Mouse (Mus musculus) stomach, postnatal 0 days (tissue): ENCODE data around the gene Pbx4. TPM values are rescaled to one million over a fixed set of nuclear protein-coding genes. Genes with fewer than 3 reads are reported as not detected.

Experiments
- ATAC-seq: fragments of 200-750 bp; cut with Nextera tagmentation; 2 replicates; pipeline ENCODE4 v1.8.0; 2017; ENCODE audit not compliant: low FRiP score, low TSS enrichment
- DNase-seq: peaks from one replicate; pipeline ENCODE4 v3.0.0-alpha.2; 2016; ENCODE audit warnings: low spot score
- H3K27ac ChIP-seq: fragments of 300-500 bp; sonication (generic); replicated peaks from 2 replicates; pipeline ENCODE4 v1.5.1; 2014; ENCODE audit warnings: mild to moderate bottlenecking, control low read depth
- H3K27me3 ChIP-seq: fragments of 300-500 bp; sonication (generic); 2 replicates; pipeline ENCODE4 v1.6.1; 2014; ENCODE audit warnings: low read length; ENCODE audit not compliant: control insufficient read depth, insufficient read depth
- H3K36me3 ChIP-seq: fragments of 300-500 bp; sonication (generic); 2 replicates; pipeline ENCODE4 v1.6.1; 2014; ENCODE audit warnings: low read length, mixed read lengths; ENCODE audit not compliant: control insufficient read depth, insufficient read depth
- H3K4me1 ChIP-seq: fragments of 300-500 bp; sonication (generic); replicated peaks from 2 replicates; pipeline ENCODE4 v1.6.1; 2014; ENCODE audit warnings: antibody characterized with exemption; ENCODE audit not compliant: control insufficient read depth, insufficient read depth
- H3K4me2 ChIP-seq: fragments of 300-500 bp; sonication (generic); replicated peaks from 2 replicates; pipeline ENCODE4 v1.6.1; 2014; ENCODE audit warnings: low read depth, mild to moderate bottlenecking, control low read depth, moderate library complexity
- H3K4me3 ChIP-seq: fragments of 300-500 bp; sonication (generic); 2 replicates; pipeline ENCODE4 v1.5.1; 2014; ENCODE audit warnings: low read depth, low read length, control low read depth
- H3K9ac ChIP-seq: fragments of 300-500 bp; sonication (generic); 2 replicates; pipeline ENCODE4 v1.6.1; 2014; ENCODE audit warnings: mild to moderate bottlenecking, low read length, control low read depth, mixed read lengths
- H3K9me3 ChIP-seq: fragments of 300-500 bp; sonication (generic); 2 replicates; pipeline ENCODE4 v1.6.1; 2016; ENCODE audit warnings: low read length; ENCODE audit not compliant: control insufficient read depth
- CTCF ChIP-seq: IDR thresholded peaks from 2 replicates; pipeline ENCODE4 v1.5.1; 2016; ENCODE audit warnings: antibody characterized with exemption, low read depth, mild to moderate bottlenecking, moderate library complexity
- EP300 ChIP-seq: optimal IDR thresholded peaks from 2 replicates; pipeline ENCODE3; 2016; ENCODE audit warnings: antibody characterized with exemption
- WGBS: fragments of 180-500 bp; shearing (Covaris S2); extraction: QIAGEN DNeasy Blood & Tissue Kit; methylation state at CpG from one replicate; pipeline ENCODE4 v1.1.7; 2014; 5-methylcytosine and 5-hydroxymethylcytosine counted together
- polyA plus RNA-seq: library from polyadenylated mRNA; unstranded; fragments of >200 nt; fragmentation: Nextera tagmentation; extraction: Ambion mirVana; gene quantifications from 2 replicates; pipeline ENCODE4 v1.2.1, GENCODE M21; 2015

Pbx4 gene
- polyA plus RNA-seq, 1 experiment from 2014 or later: 5.1 TPM

DNA sequence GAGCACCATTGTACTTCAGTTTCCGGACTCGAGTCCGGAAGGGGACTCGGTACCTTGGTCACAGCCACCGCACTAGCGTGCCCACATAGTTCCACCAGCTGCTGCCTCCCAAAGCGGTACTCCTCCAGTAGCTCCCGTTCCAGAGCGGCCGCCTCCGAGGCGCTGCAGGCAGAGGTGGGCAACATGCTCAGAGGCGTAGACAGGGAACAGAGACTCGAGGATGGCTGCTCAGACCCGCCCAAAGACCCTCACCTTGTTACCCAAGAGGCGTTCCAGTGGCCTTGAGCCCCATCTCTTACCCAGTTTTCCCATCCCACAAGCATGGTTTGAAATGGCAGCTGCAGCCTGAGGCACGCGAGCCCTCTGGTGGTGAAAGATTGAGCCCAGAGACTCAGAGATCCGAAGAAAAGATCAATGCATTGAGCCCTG, 58.5 kb downstream of the Pbx4 start:
- TF ChIP-seq EP300 (no peak), CTCF (peak; percentile 82)
- Histone ChIP-seq H3K4me3 (no peak overlapping the region), H3K4me1 (no peaks in the 10 kb centered on the region), H3K27ac (no peak overlapping the region), H3K27me3 (peaks cover 14% of the 10 kb centered on the region), H3K4me2 (no peak overlapping the region), H3K9me3 (no peaks in the 10 kb centered on the region), H3K36me3 (no peaks in the 10 kb centered on the region; the same call in 1 of the 2 replicates), H3K9ac (no peak overlapping the region)
- WGBS: 43% methylated on average over 19 of the region's 19 CpGs
- DNase-seq (peak; percentile 63), ATAC-seq (no peak)

DNA sequence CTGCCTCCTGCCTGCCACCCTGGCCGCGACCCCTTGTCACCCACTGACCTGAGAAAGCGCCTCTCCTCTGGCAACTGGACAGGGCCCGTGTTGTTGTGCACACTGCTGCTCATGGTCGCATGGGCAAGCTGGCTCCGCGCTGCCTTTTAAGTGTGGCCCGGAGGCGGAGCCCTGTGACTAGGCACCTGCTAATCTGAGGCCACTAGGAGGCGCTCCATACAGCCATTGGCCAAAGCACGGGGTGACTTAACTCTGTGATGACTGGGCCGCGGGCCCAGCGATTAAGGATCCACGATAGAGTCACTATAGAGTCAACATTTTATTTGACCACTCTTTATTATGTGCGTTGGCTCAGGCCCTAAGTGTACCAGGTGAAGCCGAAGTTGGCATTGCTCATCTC, 61.6 kb downstream of the Pbx4 start:
- Histone ChIP-seq H3K36me3 (peaks cover 4% of the 10 kb centered on the region; the same call in 1 of the 2 replicates), H3K27ac (no peak overlapping the region), H3K9ac (no peak overlapping the region), H3K4me3 (no peak overlapping the region), H3K9me3 (no peaks in the 10 kb centered on the region), H3K4me1 (no peaks in the 10 kb centered on the region), H3K27me3 (peaks cover 4% of the 10 kb centered on the region; the same call in 1 of the 2 replicates), H3K4me2 (no peak overlapping the region)
- WGBS: 43% methylated on average over 17 of the region's 17 CpGs
- DNase-seq: peak; percentile 80
- ATAC-seq: peak; percentile 62
- peak; percentile 75 for TF ChIP-seq CTCF
- TF ChIP-seq EP300: no peak

DNA sequence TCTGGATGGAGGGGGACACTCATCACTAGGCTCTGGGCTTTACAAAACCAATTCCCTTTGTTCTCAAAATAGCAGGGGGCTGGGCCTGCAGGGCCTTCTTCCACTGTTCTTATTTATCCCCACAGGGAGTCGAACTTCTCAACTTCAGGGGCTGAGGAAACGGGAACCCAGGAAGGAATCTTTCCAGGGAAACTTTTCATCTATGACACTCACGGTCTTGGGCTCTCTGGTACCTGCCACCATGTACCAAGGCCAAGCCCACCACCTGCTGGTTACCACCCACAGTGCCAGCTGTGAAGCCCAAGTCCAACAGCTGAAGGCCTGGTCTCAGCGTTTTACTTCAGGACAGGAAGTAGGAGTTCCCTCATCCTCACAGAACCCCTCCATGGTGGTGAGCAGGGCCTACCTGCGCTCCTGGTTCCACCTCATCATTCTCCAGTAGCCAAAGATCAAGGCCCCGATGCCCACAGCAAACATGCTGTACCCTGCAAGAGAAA, 62.6 kb downstream of the Pbx4 start:
- no peak overlapping the region for H3K9ac ChIP-seq
- 66% methylated on average over 6 of the region's 6 CpGs for WGBS
- no peak for ATAC-seq
- H3K4me2 ChIP-seq: no peak overlapping the region
- peaks cover 4% of the 10 kb centered on the region; the same call in 1 of the 2 replicates for H3K36me3 ChIP-seq
- no peaks in the 10 kb centered on the region for H3K9me3 ChIP-seq
- no peaks in the 10 kb centered on the region for H3K4me1 ChIP-seq
- no peak overlapping the region for H3K27ac ChIP-seq
- no peak for DNase-seq
- H3K27me3 ChIP-seq: no peaks in the 10 kb centered on the region; the same call in 1 of the 2 replicates
- no peak overlapping the region for H3K4me3 ChIP-seq
- TF ChIP-seq EP300 (no peak), CTCF (no peak)

DNA sequence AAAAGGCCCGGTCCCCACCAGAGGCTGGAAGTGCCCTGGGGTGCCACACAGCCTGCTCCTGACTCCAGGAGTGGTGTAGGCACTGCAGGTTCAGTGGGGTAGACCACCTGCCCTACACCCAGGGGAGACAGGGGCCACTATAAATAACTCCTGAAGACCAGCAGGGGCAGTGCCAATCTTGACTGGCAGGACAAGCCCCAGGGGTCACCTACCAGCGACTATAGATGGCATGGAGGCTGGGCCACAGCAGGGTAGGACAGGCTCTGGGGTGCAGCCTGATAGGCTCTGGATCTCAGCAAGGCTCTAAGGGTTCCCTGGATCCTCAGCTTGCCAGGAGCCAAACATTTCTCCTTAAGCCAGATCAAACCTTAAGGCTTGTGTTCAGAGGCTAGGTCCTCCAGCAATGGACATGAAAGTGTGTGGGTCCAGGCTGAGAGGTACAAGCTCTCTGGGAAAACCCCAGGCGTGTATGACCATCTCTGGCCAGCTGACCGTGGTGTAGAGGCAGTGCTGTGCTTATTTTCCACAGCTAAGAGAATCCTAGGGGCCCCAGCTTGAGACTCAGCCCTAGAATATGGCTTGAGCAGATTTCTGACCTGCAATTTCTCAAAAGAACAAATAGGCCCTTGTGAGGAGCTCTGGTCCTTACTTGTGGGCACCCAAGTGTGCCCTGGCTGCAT, 63.6 kb downstream of the Pbx4 start:
- Histone ChIP-seq H3K27me3 (no peaks in the 10 kb centered on the region), H3K4me1 (no peaks in the 10 kb centered on the region), H3K27ac (no peak overlapping the region), H3K4me3 (no peak overlapping the region), H3K9me3 (no peaks in the 10 kb centered on the region), H3K9ac (no peak overlapping the region), H3K36me3 (peaks cover 4% of the 10 kb centered on the region; the same call in 1 of the 2 replicates), H3K4me2 (no peak overlapping the region)
- ATAC-seq (no peak), DNase-seq (no peak)
- 81% methylated on average over 4 of the region's 4 CpGs for WGBS
- TF ChIP-seq EP300 (no peak), CTCF (no peak)

DNA sequence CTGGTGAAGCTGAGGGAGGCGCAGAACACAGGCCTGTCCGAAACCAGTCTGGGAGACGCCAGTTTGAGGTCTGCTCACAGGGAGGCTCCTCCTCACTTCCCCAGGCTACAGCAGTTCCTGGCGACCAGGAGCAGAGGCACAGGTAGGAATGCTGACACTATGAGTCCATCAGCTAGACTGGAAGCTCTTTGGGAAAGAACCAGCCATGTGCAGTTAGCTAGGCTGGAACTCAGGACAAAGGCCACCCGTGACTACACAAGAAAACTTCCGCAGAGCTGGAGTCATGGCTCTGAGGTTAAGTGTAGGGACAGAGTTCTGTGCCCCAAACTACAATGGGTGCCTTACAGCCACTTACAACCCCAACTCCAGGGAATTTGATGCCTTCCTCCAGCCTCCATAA, 65.6 kb downstream of the Pbx4 start:
- H3K27me3 ChIP-seq: no peaks in the 10 kb centered on the region
- peaks cover 4% of the 10 kb centered on the region; the same call in 1 of the 2 replicates for H3K36me3 ChIP-seq
- H3K4me1 ChIP-seq: peaks cover 3% of the 10 kb centered on the region; the same call in 1 of the 2 replicates
- WGBS: 81% methylated on average over 6 of the region's 6 CpGs
- ATAC-seq (no peak), DNase-seq (no peak)
- H3K4me3 ChIP-seq: no peak overlapping the region
- no peak for TF ChIP-seq EP300
- TF ChIP-seq CTCF: no peak
- H3K9me3 ChIP-seq: no peaks in the 10 kb centered on the region
- no peak overlapping the region for H3K27ac ChIP-seq
- no peak overlapping the region for H3K9ac ChIP-seq
- no peak overlapping the region for H3K4me2 ChIP-seq

DNA sequence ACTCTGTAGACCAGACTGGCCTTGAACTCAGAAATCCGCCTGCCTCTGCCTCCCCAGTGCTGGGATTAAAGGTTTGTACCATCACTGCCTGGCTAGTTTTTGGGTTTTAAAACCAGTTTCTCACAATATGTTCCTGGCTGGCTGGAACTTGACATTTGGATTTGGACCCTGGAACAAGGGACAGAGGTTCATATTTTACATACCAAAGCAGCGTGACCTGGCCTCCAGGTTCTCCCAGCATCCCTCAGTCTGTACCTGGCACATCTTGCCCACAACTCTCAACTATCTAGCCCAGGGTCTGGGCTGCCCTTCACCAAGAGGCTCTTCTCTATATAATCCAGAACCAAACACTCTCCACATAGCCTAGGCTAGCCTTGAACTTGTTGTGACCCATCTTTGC, 67.6 kb downstream of the Pbx4 start:
- Histone ChIP-seq H3K36me3 (peaks cover 4% of the 10 kb centered on the region; the same call in 1 of the 2 replicates), H3K27me3 (no peaks in the 10 kb centered on the region), H3K9ac (no peak overlapping the region), H3K9me3 (no peaks in the 10 kb centered on the region), H3K27ac (no peak overlapping the region), H3K4me3 (no peak overlapping the region), H3K4me1 (peaks cover 3% of the 10 kb centered on the region; the same call in 1 of the 2 replicates), H3K4me2 (no peak overlapping the region)
- no peak for ATAC-seq
- TF ChIP-seq CTCF (no peak), EP300 (no peak)
- WGBS: 91% methylated on average over 2 of the region's 2 CpGs
- no peak for DNase-seq
